Mouse (Mus musculus): Measurements from ENCODE around the gene Ankrd12. TPM values are rescaled to one million over a fixed set of nuclear protein-coding genes. Genes with fewer than 3 reads are reported as not detected.
A peak's percentile ranks its signal among the peaks of the same experiment; 100 is the strongest.

Ankrd12 gene
- polyA plus RNA-seq, 1 experiment from 2014 or later = 167 TPM

DNA sequence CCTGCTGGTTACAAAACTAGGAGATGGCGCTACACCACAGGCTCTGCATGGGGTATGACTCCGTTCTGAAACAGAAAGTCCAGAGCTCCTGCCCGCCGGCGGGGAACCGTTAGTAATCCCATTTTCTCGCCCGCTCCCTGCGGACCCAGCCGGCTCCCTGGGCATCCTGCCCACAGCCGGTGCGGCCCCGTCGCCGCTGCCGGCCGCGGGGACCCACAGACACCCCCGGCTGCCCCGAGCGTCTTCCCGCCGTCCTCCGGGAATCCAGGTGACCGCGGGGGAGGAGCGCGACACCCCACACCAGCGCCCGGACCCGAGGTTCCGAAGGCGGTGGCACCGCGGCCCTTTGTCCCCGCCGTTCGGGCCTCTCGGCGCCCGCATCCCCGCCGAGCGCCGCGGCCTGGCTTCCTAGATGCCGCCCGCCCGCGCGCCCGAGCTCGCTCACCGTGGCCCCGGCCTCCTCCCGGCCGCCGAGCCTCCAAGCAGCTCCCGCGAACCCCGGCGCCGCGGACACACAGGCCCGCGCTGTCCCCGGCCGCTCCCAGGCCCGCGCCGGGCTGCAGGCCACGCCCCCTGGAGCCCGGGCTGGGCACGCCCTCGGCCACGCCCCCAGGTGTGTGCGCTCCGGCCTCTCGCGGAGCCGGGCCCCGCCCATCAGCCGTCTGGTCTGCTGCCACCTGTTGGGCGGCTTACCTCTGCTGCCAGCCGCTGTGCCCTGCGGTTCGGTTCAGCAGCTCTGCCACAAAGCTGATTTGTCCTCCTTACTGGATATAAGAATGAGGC is 126.1 kb downstream of the Ankrd12 start, which contains the start of gene Twsg1:
Twsg1 (minus strand) TSS at position 605 of the 783 bp plus-strand sequence.
- peak within 1 kb of the TSS; percentile 89 for H3K27ac ChIP-seq (ENCODE audit: low read depth, low read length)
- H3K27me3 ChIP-seq (replicated peaks; ENCODE audit: control insufficient read depth, insufficient read depth, low read length) = no peaks in the 10 kb centered on the region
- H3K9ac ChIP-seq (ENCODE audit: low read depth, low read length) = peak within 1 kb of the TSS; percentile 98
- peak within 1 kb of the TSS; percentile 94 for H3K4me3 ChIP-seq (ENCODE audit: low read length)
- H3K4me2 ChIP-seq (ENCODE audit: low read length) = peak within 1 kb of the TSS; percentile 74
- H3K9me3 ChIP-seq (ENCODE audit: control insufficient read depth, low read length) = no peaks in the 10 kb centered on the region
- under 1% methylated on average over 58 of the region's 87 CpGs for WGBS
- peaks cover 12% of the 10 kb centered on the region for H3K36me3 ChIP-seq (ENCODE audit: control insufficient read depth, insufficient read depth, low read length)
- peak; percentile 96 for ATAC-seq
- H3K4me1 ChIP-seq (ENCODE audit: control insufficient read depth, insufficient read depth, low read depth, low read length) = peaks cover 8% of the 10 kb centered on the region

DNA sequence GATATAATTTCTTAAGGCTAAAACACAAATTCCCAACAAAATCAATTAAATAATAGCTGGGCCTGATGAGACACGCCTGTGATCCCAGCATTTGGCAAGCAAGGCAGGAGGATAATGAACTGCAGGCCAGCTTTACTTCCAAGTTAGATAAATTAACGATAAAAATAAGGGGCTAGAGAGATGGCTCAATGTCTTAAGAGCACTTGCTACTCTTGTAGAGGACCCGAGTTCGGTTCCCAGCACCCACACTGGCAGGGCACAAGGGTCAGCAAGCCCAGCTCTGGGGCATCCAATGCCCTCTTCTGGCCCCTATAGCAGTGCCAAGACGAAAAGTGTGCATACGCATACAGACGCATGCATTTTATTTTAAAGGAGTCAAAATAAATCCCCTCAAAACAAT is 126.7 kb downstream of the Ankrd12 start:
- Histone ChIP-seq H3K27ac (ENCODE audit: low read depth, low read length) (peak overlapping the region; percentile 89), H3K36me3 (ENCODE audit: control insufficient read depth, insufficient read depth, low read length) (peaks cover 12% of the 10 kb centered on the region), H3K4me3 (ENCODE audit: low read length) (peak overlapping the region; percentile 94), H3K4me1 (ENCODE audit: control insufficient read depth, insufficient read depth, low read depth, low read length) (peaks cover 8% of the 10 kb centered on the region), H3K9ac (ENCODE audit: low read depth, low read length) (peak overlapping the region; percentile 98), H3K9me3 (ENCODE audit: control insufficient read depth, low read length) (no peaks in the 10 kb centered on the region), H3K27me3 (replicated peaks; ENCODE audit: control insufficient read depth, insufficient read depth, low read length) (no peaks in the 10 kb centered on the region), H3K4me2 (ENCODE audit: low read length) (peak overlapping the region; percentile 74)
- ATAC-seq = peak; percentile 40
- WGBS = 31% methylated on average over 7 of the region's 7 CpGs

DNA sequence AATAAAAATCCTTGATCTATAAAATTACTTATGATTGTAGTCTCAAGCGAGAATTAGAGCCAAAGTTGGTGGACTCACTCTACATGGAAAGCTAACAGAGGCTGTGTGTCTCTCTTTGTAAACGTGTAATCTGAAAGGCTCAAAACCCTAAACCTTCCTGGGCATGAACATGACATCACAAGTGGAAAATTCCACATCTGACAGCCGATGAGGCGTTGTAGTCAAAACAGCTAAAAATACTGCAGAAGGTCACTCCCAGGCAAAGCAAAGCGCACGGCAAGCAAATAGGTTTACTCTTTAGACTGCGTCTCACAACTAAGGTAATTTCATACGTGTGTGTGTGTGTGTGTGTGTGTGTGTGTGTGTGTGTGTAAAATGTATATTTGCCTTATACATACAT is 129.6 kb downstream of the Ankrd12 start:
- WGBS = 94% methylated on average over 8 of the region's 8 CpGs
- Histone ChIP-seq H3K27me3 (replicated peaks; ENCODE audit: control insufficient read depth, insufficient read depth, low read length) (no peaks in the 10 kb centered on the region), H3K9me3 (ENCODE audit: control insufficient read depth, low read length) (no peaks in the 10 kb centered on the region), H3K4me2 (ENCODE audit: low read length) (no peak overlapping the region), H3K9ac (ENCODE audit: low read depth, low read length) (no peak overlapping the region), H3K27ac (ENCODE audit: low read depth, low read length) (no peak overlapping the region), H3K36me3 (ENCODE audit: control insufficient read depth, insufficient read depth, low read length) (peaks cover 12% of the 10 kb centered on the region), H3K4me3 (ENCODE audit: low read length) (no peak overlapping the region), H3K4me1 (ENCODE audit: control insufficient read depth, insufficient read depth, low read depth, low read length) (peaks cover 8% of the 10 kb centered on the region)
- no peak for ATAC-seq

DNA sequence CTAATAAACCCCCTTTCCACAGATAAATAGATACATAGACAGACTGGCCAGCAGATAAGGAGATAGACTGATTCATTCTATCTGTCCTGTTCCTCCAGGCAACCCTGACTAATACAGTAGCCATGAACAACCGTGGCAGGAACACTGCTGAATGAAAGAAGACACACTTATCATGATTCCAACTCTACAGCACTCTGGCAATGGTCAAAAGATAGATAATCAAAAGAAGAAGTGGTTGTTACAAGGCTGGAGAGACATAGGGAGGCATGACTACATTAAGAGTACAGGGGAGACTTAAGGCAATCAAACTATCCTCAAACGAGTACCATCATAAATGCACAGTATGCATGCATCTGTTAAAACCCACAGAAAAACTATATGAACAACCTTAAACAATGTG is 131.5 kb downstream of the Ankrd12 start:
- Histone ChIP-seq H3K4me3 (ENCODE audit: low read length) (no peak overlapping the region), H3K27ac (ENCODE audit: low read depth, low read length) (no peak overlapping the region), H3K36me3 (ENCODE audit: control insufficient read depth, insufficient read depth, low read length) (peaks cover 12% of the 10 kb centered on the region), H3K9me3 (ENCODE audit: control insufficient read depth, low read length) (no peaks in the 10 kb centered on the region), H3K9ac (ENCODE audit: low read depth, low read length) (no peak overlapping the region), H3K4me1 (ENCODE audit: control insufficient read depth, insufficient read depth, low read depth, low read length) (peaks cover 8% of the 10 kb centered on the region), H3K4me2 (ENCODE audit: low read length) (no peak overlapping the region), H3K27me3 (replicated peaks; ENCODE audit: control insufficient read depth, insufficient read depth, low read length) (no peaks in the 10 kb centered on the region)
- 90% methylated on average over 2 of the region's 2 CpGs for WGBS
- ATAC-seq = no peak

DNA sequence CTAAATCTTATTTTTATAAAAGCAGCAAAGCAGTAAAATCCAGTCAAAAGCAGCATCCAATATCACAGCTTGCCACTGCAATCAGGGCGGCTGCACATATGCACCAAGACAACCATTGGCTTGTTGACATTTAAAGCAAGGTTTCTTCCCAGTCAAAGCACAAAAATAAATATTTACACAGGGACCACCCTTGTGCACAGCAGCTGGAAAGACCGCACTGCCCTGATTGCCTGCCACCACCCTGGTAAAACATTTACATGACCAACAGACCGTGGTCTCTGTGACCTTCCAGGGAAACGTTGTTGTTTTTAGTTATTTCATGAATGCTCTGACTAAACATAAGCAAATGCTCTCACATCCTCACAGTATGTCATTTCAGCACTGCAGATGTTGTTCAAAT is 134.5 kb downstream of the Ankrd12 start:
- peaks cover 9% of the 10 kb centered on the region for H3K36me3 ChIP-seq (ENCODE audit: control insufficient read depth, insufficient read depth, low read length)
- 63% methylated on average over 4 of the region's 4 CpGs for WGBS
- no peaks in the 10 kb centered on the region for H3K9me3 ChIP-seq (ENCODE audit: control insufficient read depth, low read length)
- H3K4me2 ChIP-seq (ENCODE audit: low read length) = no peak overlapping the region
- ATAC-seq = no peak
- H3K4me3 ChIP-seq (ENCODE audit: low read length) = no peak overlapping the region
- H3K4me1 ChIP-seq (ENCODE audit: control insufficient read depth, insufficient read depth, low read depth, low read length) = no peaks in the 10 kb centered on the region
- H3K9ac ChIP-seq (ENCODE audit: low read depth, low read length) = no peak overlapping the region
- H3K27ac ChIP-seq (ENCODE audit: low read depth, low read length) = no peak overlapping the region
- H3K27me3 ChIP-seq (replicated peaks; ENCODE audit: control insufficient read depth, insufficient read depth, low read length) = no peaks in the 10 kb centered on the region

DNA sequence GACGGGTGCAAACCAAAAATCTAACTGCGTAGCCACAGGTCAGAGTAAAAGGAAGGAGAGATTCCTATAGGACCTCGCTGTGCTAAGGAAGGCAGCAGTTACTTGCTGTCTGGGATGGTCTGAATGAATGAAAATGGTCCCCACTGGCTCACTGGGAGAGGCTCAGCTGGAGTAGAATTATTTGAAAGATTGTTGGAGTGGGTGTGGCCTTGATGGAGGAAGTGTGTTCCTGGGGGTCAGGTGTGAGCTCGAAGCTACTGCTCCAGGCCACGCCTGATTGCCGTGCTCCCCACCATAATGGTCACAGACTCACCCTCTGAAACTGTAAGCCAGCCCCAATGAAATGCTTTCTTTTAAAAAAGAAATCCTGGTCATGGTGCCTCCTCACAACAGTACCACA is 135.6 kb downstream of the Ankrd12 start:
- H3K27me3 ChIP-seq (replicated peaks; ENCODE audit: control insufficient read depth, insufficient read depth, low read length) = no peaks in the 10 kb centered on the region
- H3K4me3 ChIP-seq (ENCODE audit: low read length) = no peak overlapping the region
- no peak overlapping the region for H3K4me2 ChIP-seq (ENCODE audit: low read length)
- H3K4me1 ChIP-seq (ENCODE audit: control insufficient read depth, insufficient read depth, low read depth, low read length) = no peaks in the 10 kb centered on the region
- ATAC-seq = no peak
- peaks cover 10% of the 10 kb centered on the region for H3K36me3 ChIP-seq (ENCODE audit: control insufficient read depth, insufficient read depth, low read length)
- no peak overlapping the region for H3K9ac ChIP-seq (ENCODE audit: low read depth, low read length)
- H3K9me3 ChIP-seq (ENCODE audit: control insufficient read depth, low read length) = no peaks in the 10 kb centered on the region
- H3K27ac ChIP-seq (ENCODE audit: low read depth, low read length) = no peak overlapping the region
- 81% methylated on average over 6 of the region's 6 CpGs for WGBS

DNA sequence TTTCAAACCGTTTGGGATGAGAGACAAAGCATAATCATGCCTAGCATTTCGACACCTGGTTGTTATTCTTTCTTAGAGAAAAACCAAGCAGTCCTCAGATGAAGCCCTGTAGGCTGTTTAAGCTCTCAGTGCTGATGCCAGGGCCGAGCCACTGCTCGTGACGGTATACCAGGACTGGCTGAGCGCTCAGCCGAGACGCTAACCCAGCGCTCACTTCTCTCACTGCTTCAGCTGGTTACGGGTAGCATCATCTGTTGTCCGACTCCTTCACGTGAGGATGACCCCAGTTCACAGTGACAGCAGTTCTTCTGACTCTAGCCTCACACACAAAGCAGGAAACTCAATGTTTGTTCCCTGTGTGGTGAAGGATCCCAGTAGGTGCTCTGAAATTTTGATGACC is 136.7 kb downstream of the Ankrd12 start:
- Histone ChIP-seq H3K4me1 (ENCODE audit: control insufficient read depth, insufficient read depth, low read depth, low read length) (no peaks in the 10 kb centered on the region), H3K27me3 (replicated peaks; ENCODE audit: control insufficient read depth, insufficient read depth, low read length) (no peaks in the 10 kb centered on the region), H3K9me3 (ENCODE audit: control insufficient read depth, low read length) (no peaks in the 10 kb centered on the region), H3K9ac (ENCODE audit: low read depth, low read length) (no peak overlapping the region), H3K4me3 (ENCODE audit: low read length) (no peak overlapping the region), H3K27ac (ENCODE audit: low read depth, low read length) (no peak overlapping the region), H3K4me2 (ENCODE audit: low read length) (no peak overlapping the region), H3K36me3 (ENCODE audit: control insufficient read depth, insufficient read depth, low read length) (peaks cover 12% of the 10 kb centered on the region)
- 57% methylated on average over 12 of the region's 12 CpGs for WGBS
- no peak for ATAC-seq

DNA sequence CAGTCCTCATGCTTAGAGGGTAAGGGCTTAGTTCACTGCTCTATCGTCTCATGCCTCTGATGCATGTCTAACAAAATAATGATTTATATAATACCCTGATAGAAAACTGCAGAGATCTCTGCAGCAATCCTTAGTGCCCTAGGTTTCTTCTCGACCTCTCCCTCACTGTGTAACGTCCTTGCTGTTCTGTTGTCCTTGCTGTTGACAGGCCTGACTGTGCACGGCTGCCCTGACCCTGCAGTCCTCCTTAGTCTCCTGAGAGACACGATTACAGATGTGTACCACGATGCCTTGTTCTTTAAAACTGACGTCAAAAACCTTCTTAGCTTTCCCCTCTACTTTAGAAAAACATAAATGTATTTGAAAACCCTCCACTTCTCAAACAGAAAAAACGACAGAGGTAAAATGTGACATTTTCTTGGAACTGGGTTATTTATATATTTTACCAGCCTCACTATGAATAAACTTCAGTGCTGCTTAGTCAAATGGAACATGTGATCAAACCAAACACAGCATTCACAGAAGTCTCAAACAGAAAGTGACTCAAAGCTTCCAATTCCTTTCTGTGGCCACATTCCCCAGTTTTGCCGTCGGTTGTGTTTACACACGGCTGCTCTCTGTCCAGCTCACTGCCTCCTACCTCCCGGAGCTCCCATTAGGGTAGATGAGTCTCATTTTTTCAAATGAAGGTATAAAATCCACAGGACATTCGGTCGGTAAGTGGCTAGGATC is 137.3 kb downstream of the Ankrd12 start:
- Histone ChIP-seq H3K4me1 (ENCODE audit: control insufficient read depth, insufficient read depth, low read depth, low read length) (no peaks in the 10 kb centered on the region), H3K36me3 (ENCODE audit: control insufficient read depth, insufficient read depth, low read length) (peaks cover 12% of the 10 kb centered on the region), H3K27ac (ENCODE audit: low read depth, low read length) (0 out of 2 replicates have a peak overlapping the region, but pooled peaks have one; percentile 23), H3K9ac (ENCODE audit: low read depth, low read length) (no peak overlapping the region), H3K4me3 (ENCODE audit: low read length) (no peak overlapping the region), H3K27me3 (replicated peaks; ENCODE audit: control insufficient read depth, insufficient read depth, low read length) (no peaks in the 10 kb centered on the region), H3K9me3 (ENCODE audit: control insufficient read depth, low read length) (no peaks in the 10 kb centered on the region), H3K4me2 (ENCODE audit: low read length) (no peak overlapping the region)
- no peak for ATAC-seq
- 61% methylated on average over 14 of the region's 14 CpGs for WGBS

DNA sequence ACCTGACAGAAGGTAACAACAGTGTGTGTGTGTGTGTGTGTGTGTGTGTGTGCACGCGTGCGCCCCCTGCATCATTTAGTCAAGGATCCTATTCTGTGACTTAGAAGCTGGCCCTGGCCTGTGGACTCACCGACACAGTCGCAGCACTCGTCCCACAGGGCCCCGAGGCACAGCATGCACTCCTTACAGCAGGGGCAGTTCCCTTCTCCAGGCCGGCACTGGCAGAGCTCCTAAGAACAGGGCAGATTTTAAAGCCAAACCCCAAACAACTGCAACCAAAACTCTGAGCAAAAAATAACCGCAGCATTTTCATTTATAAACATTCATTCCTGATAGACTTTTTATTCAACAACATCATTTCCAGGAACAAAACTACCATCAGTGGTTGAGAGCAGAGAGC is 139.2 kb downstream of the Ankrd12 start:
- WGBS = 90% methylated on average over 9 of the region's 9 CpGs
- Histone ChIP-seq H3K9me3 (ENCODE audit: control insufficient read depth, low read length) (no peaks in the 10 kb centered on the region), H3K9ac (ENCODE audit: low read depth, low read length) (no peak overlapping the region), H3K36me3 (ENCODE audit: control insufficient read depth, insufficient read depth, low read length) (peaks cover 16% of the 10 kb centered on the region), H3K4me3 (ENCODE audit: low read length) (no peak overlapping the region), H3K4me1 (ENCODE audit: control insufficient read depth, insufficient read depth, low read depth, low read length) (no peaks in the 10 kb centered on the region), H3K4me2 (ENCODE audit: low read length) (no peak overlapping the region), H3K27ac (ENCODE audit: low read depth, low read length) (no peak overlapping the region), H3K27me3 (replicated peaks; ENCODE audit: control insufficient read depth, insufficient read depth, low read length) (no peaks in the 10 kb centered on the region)
- ATAC-seq = no peak
